Mouse (Mus musculus): ENCODE measurements at regions not wholly inside any gene's neighbourhood (a gene's known extent, or its start where the extent isn't known, plus 50 kb on each side); places are given as distances from the start of the nearest gene placed in this dataset.

DNA sequence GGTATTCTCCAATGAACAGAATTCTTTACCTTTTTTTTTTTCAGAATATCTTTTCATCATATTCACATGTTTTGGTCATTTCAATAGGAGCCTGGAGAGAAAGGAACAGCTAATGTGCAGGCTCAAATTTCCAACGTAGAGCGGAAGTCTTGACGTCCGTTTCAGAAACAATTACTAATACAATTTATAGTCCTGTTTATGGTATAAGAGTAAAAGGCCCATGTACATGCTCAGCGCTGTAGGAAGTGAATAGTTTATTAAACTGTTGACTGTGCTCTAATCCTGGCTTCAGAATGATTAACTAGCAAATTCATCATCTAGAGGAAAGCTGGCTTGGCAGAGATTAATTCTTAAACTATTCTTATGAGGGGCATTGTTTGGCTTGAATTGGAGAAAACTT, 142.1 kb downstream of the Pik3r1 start:
- no peak for DNase-seq (ENCODE audit: low spot score in 2 of 2)

DNA sequence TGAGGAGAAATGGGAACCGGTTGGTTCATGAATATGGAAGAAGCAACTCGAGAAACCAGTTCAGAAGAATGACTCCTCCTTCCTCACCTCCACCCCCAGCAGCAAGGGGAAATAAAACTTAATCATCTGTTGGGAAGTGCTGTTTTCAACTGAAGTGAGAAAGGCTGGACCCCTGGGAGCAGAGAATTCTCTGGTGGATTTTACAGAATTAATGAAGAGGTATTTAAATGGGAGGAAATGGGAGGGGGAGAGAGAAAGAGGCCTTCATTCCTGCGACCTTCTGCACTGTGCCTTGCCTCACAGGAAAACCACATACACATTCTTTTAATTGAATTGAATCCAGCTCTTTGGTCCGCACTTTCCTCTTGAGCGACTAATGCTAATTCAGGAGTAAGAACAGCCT, 143.8 kb downstream of the Pik3r1 start:
- no peak for DNase-seq (ENCODE audit: low spot score in 2 of 2)

DNA sequence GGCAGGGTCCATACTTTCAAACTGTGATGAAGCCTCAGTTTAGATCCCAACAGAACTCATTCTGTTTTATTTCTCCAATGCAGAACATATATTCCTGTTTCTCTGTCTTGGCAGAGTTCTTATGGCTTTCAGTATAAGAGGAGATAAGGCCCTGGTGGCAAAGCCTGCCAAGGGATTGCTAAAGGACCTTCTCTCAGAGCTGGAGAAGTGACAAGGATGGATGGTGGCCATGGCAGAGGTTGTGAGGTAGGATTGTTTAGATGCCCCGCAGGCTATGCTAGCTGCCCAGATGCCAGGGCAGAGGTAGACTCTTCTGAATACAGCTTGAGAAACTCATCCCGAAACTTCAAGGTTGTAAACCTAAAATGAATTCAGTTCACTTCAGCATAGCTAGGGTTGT, 145.4 kb downstream of the Pik3r1 start:
- DNase-seq (ENCODE audit: low spot score in 2 of 2): no peak

DNA sequence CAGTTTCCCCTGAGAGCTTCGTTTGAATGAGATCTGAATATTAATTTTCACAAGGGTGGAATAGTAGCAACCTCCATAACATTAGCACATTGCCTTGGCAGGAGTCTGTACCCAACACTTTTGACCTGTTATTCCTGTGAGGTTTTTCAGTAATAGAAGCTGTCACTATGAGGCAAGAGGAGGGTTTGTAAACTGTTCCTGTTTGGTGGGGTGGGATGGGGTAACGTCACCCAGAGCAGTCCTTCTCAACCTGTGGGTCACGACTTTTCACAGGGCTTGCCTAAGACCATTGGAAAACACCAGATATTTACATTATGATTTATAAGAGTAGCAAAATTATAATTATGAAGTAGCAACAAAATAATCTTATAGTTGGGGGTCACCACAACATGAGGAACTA, 147.4 kb downstream of the Pik3r1 start:
- DNase-seq (ENCODE audit: low spot score in 2 of 2): no peak

DNA sequence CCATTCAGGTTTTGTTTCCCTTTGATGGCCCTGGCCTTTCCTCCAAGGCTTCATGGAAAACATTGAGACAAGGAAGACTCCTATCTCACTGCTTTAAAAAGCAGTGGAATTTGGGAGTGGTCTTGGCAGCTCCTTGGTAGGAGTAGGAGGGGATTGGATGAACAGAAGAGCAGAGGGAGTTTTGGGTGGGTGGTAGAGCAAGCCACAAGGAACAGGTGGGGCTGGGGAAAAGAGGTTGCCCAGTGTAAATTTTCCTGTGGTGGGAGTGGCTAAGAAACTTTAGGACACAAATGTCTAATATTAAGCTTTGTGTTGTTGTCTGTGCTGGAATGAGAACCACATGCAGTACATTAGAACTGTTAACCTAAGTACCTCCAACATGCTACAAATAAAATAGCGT, 148.9 kb downstream of the Pik3r1 start:
- DNase-seq (ENCODE audit: low spot score in 2 of 2): no peak

DNA sequence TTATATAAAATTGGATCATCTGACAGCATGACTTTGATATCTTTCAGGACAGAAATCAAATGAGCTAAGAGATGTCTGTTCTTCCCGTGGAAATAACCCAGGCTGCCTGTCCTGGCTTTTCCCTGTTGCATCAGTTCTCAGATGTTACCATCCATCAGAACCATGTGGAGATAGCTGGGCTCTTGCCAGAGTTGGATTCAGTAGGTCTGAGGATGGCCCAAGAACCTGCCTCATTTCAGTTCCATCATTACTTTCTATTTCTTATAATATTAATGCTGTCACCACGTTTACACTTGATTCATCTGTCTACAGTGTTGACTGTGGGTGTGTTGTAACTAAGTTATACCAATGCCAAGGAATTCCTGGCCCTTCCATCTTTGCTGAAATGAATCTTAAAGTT, 155.2 kb downstream of the Pik3r1 start:
- DNase-seq (ENCODE audit: low spot score in 2 of 2): no peak

DNA sequence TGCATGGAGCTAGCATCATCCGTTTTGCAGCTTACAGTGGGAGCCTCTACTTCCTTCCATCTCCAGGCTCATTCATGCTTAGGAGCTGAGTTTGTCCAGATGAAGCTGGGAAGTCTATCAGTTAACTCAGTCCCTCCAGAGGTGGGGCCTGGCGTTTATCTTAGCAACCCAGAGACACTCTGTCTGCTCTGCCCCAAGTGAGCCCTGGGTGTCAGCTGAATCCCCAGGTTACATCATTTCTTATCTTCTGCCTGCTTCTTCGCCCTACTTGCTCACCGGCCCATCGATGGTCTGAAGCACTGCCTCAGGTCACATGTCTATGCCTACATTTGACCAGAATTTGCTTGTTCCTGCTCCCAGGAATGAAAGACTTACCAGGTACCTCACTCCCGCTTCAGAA, 156.3 kb downstream of the Pik3r1 start:
- peak; percentile 53 to 81 for DNase-seq (ENCODE audit: low spot score in 2 of 2)

DNA sequence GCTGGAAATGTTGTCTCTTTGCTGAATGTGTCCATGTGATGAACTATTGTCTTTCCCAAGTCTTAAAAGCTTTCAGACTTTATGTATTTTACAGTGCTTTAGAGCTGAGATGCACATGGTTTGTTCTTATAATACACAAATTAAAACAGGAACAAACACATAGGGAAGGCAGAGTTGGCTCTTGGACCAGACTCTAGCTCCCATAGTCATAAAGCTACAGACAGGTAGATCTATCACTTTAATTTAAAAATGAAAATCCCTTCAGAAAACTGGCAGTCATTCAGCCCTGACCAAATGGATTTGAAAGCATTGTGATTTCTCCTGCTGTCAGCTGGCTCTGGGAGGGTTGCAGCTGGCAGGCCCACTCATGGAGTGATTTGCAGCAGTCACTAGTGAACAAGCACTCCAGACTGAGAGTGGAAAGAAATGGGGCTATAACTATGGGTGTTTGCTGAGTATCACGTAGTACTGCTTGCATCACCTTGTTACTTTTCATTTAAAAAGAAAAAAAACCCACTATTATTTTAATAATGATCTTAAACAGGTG, 161.8 kb downstream of the Pik3r1 start:
- no peak for DNase-seq (ENCODE audit: low spot score in 2 of 2)

DNA sequence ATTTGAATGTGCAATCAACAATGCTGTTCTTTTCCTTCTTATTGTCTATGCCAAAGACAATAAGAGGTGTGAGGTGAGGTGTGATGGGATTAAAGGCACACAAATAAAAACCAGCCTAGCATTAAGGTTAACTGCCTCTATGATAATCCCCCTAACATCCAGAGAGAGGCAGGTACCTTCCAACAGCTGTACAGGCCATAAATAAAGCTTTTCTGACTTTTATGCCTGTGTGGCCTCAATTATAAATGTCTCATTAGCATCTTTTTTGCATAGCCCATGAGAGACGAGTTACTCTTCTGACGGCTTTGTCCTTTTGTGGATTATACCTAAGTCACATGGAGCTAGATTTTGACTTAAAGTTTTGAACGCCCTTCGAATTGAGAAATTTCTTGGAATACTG, 162.3 kb downstream of the Pik3r1 start:
- no peak for DNase-seq (ENCODE audit: low spot score in 2 of 2)

DNA sequence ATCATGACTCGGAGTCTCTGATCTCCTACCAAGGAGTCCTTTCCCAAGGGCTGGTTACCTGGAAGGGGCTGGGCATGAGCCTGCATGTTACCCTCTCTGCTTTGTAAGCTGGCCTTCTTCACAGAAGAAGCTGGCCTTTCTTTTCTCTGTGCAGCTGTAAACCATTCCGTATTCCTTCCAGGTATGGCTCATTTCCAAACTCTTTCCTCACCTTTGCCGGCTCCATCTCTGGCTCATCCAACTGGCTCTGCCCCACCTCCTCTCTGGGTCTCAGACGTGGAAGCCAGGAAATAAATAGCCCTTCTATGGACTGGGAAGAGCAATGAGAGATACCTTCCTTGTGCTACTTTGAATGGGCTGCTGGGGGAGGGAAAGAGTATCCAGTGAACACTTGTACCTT, 163.0 kb downstream of the Pik3r1 start:
- DNase-seq (ENCODE audit: low spot score in 2 of 2): no peak

DNA sequence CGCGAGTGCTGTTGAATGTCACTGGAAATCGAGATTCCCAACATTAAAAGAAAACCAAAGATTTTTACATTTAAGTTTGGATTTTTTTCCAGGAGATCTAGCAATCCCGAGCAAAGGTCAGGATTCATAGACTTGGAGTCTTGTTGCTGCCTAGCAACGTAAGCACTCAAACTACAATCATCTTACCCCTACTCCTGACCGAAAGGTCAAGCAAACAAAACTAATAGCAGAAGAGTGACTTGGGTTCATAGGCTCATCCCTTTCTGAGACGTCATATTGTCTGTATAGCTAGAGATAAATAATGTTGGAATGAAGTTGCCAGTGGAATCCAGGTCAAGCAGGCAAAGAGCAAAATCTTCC, 169.9 kb downstream of the Pik3r1 start:
- no peak for DNase-seq (ENCODE audit: low spot score in 2 of 2)

DNA sequence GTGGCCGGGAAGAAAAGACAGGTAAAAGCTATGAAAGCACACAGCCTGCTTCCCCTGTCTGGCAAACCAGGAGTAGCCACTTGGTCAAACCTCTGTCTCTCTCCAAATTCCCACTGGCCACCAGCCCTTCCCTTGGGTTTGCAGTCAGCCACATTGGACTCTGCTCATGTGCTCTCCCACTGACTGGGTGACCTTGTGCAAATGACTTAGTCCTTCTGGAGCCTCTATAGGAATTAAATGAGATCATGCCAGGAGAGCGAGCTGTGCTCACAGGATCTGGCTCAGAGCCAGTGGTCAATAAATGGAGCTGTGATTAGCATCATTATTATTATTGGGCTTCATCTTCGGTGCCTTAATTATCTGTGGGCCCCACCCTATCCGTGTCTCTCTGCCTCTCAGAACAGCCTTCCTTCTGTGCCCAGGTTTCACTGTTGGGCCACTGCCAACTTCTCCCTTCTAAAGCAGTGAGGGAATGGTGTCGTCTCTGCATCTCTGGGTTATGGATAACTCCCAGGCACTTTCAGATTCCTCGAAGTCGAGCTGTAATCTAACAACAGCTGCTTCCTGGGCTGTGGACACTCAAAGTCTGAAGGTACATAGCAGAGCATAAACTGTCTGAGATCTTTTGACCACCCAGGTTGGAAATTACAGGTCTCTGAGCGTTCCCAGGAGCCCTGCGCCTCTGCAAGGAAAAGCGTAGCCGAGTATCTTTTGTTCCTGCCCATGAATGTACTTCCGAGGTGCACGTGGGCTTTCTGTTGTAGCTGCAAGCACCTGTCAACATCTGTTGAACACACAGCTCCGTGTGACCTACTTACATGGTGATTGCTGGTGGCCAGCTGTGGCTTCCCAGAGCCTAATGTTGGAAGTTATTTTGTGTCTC, 170.5 kb downstream of the Pik3r1 start:
- no peak for DNase-seq (ENCODE audit: low spot score in 2 of 2)

DNA sequence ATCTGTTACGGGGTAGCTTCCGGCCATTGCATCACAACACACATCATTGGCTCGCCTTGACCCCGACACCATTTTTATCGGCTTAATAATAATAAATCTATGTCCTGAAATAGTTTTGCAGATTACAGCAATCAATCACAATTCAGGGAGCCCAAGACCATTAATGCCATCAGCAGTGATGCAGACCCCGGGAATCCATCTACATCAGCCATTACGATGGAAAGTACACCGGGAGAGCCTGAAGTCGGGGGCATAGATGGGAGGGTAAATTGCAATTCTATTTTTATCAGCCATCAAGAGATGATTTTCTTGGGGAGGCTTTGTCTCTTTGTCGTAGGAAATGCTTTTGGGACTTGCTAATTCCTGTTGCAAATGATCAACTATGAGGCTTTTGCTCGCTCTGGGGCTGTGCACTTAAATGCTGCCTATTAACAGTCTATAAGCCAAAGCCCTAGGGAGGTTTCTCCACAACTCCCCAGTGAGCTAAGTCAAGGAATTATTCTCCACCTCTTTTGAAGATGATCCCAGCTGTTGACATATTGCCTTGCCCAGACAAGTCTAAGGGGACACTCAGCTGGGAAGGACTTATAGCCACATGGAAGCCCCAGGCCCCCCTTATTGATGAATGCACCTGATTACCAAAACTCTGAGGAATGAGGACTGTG, 173.4 kb downstream of the Pik3r1 start:
- no peak for DNase-seq (ENCODE audit: low spot score in 2 of 2)

DNA sequence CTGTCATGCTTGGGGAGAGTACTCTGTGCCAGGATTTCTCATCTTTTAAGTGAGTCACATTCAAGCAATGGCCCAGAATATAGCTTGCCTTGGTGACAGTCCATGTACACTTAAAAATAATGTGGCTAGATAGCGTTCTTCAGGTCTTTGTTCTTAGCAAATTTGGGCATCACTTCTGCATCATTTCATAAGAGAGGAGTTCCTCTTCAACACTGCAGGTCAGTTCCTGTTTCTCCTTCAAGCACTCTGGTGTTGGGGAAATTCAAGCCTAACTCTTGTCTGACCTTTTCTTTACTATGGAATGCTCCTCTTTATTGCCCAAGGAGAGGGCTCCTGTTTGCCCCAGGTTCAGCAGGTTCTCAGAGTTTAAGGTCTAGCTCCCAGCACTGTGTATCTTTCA, 175.7 kb downstream of the Pik3r1 start:
- DNase-seq (ENCODE audit: low spot score in 2 of 2): no peak

DNA sequence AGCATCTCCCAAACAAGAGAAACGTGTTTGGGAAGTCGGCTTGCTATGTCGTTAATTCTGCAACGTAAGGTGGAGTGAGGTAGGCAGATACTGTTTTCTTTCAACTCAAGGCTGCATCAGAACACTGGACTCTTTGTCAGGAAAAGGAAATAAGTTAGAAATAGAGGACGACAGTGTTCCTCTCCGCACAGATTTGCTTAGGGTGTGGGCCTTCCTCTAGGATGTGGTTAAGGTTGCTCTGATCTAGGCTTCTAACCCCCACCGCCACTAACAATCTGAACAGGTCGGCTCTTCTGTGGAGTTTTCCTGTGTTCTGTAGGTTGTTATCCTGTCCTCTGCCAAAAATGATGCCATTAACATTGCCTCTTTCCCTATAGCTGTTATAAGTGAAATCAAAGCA, 179.1 kb downstream of the Pik3r1 start:
- DNase-seq (ENCODE audit: low spot score in 2 of 2): no peak

DNA sequence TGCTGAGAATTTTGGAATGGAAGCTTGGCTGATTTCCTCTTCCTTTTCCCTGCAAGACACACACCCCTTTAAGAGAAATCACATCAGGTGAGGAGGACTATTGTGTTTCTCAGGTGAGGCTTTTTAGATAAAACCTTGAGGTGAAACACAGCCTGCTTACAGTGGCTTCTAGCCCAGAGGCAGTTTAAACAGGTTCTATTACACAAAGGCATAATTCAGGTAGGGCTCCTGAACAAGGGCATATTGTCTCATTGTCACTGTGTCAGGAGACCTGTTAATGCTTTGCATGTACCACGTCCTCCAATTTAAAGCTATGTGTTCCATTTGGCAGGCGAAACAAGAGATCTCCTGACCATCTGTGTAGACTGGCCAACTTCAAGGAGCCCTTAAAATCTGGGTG, 181.2 kb downstream of the Pik3r1 start:
- no peak for DNase-seq (ENCODE audit: low spot score in 2 of 2)

DNA sequence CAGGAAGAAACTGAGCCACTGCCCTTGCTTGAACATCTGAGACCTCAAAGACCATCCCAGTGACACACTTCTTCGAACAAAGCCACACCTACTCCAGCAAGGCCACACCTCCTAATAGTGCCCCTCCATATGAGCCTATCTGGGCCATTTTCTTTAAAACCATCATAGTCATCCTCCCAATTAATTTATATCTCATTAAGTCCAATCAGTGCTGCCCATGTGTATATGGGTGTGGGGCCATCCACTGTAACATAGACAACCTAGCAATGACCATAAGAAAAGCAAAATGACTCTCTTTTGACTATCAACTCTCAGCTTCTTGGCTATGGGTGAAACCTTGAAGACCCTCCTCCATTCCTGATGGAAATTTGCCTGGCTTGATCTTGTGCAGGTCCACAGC, 191.5 kb downstream of the Pik3r1 start:
- DNase-seq (ENCODE audit: low spot score in 2 of 2): peak in 1 of 2 experiments; percentile 40

DNA sequence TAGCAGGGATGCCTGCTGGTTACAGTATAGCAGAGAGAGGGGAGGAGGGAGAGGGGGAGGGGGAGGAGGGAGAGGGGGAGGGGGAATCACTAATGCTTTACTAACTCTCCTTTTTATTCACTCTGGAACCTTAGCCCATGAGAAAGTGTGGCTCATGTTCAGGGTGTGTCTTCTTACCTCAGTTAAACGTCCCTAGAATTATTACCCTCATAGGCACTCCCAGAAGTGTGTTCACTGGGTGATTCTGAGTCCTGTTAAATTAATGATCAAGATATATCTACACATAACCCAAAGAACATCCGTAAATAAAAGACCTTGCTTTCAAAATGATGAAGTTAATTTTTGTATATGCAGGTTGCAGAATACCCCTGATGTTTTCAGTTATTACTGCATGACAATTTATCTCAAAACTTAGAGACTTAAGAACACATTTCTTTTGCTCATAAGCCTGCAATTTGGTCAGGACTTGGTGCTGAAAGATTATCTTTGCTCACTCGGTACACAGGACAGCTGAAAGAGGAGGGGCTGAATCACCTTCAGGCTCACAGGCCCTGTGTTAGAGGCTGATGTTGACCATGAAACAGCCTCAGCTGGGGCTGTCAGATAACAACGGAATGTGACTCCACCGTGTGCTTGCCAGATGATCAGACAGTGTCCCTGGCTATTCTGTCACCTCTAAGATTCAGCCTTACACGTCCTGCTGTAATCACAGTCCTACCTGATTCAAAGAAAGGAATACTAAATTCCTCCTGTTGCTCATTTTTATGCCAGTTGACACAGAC, 195.0 kb downstream of the Pik3r1 start:
- DNase-seq (ENCODE audit: low spot score in 2 of 2): peak; percentile 44 to 78

DNA sequence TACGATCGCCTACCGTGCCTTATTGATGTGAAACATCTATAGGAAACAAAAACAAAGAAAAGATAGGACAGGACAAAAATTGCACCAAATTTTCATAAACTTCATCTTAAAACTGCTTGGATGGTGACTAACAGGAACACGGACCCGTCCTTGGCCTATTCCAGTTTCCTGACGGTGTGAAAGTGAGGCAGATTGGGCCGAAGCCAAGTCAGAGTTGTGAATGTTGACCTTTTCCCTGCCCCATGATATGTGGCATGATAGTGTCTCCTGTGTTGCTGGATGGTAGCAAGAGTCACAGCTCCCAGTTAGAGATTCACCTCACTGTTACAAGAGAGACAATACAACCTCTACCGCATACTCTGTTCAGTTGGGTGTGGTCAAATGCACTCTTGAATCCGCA, 195.8 kb downstream of the Pik3r1 start:
- peak in 1 of 2 experiments; percentile 22 for DNase-seq (ENCODE audit: low spot score in 2 of 2)

DNA sequence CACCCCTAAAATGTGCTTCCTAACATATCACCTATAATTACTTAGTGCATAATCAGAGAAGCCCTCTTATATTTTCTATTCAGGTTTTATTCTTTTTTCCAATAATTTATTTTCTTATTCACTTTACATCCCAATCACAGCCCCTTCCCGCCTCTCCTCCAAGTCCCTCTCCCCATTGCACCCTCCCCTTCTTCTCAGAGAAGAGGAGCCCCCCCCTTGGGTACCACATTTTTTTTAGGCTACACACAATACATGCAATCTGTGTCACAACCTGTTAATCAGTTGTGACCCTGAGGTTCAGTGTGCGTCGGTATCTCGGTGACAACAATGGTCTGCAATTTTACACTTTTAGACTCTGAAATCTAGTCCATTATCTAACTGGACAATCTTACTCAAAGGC, 198.0 kb downstream of the Pik3r1 start:
- DNase-seq (ENCODE audit: low spot score in 2 of 2): no peak

DNA sequence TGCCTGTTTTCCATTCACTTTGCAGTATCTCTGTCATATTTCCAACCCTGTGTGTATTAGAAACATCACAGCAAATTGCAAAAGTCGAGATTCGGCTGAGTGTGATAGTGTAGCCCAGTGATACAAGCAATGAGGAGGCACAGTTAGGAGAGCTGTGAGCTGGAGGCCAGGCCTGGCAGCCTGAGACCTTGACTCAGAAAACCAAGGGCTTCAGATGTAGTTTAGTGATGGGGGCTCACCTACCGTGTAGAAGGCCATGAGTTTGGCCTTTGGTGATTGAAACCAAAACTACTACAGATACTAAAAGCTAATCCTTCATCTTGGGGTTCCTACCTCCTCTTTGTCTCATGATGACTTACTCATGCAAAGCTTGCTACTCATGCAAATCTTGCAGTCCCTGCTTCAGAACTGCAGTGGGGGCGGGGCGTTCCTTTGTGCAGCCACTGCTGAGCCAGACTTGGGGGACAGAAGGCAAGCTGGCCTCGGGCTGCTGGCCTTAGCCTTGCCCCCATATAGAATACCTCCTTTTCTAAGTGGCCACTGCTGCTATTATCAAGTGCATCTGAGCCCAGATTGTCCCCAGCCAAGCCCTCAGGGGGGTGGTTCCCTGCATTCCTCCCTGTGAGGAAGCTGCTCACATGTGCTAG, 198.9 kb downstream of the Pik3r1 start:
- peak in 1 of 2 experiments; percentile 38 for DNase-seq (ENCODE audit: low spot score in 2 of 2)

DNA sequence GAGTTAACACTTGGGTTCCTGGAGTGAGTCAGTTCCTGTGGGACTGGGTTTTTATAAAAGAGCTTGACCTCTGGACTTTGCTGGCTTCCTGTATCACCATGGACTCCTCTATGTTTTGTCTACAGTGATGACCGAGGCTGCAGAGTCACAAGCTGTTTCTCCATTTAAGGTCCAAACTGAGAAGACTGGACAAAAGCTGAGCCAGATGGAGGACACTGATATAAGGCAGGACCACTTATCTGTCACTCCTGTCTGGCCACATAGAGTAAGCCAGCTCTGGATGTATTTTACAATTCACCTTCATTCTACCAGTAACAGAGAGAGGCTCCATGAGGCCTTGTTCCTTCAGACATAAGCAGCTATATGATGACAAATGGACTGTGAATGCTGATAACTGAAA, 202.7 kb downstream of the Pik3r1 start:
- no peak for DNase-seq (ENCODE audit: low spot score in 2 of 2)
